ENCODE assay signal across 10 mouse cellular contexts in the genomic region with DNA sequence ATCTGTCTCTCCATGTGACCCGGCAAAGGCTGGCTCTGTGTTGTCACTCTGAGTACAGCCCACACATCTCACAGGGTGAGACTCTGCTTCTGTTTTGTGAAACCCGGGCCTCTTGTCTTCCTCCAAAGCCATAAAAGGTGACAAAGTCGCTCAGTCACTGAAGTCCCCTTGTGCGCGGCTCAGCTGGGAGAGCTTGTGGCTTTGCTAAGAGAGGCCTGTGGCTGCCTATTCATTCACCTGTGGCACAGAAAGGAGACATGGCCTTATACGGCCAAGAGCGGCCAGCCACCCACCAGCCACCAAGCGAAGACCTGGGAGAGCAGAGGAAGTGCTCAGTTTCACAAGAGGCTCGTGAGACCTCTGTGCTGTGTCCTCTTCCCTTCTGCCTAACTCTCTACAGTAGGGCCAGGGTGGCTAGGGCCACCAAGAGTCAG. TPM values are rescaled to one million over a fixed set of nuclear protein-coding genes. Genes with fewer than 3 reads are reported as not detected.
DNase-seq lines count a peak whose midpoint lies in the region; ATAC-seq and TF ChIP-seq lines count a peak whose summit lies in the region.
"Had no signal": no experiment of that assay in that cellular context is flagged by ENCODE, and none has a peak within 500 bp of the region (broad histone marks: within the 10 kb centered on the region; RNA-seq: fewer than 3 reads in every experiment).

No protein-coding gene starts in this region.

- no peaks in the 10 kb centered on the region for H3K36me3 ChIP-seq in forebrain, embryonic 13.5 days (ENCODE audit: poor library complexity, severe bottlenecking)
- H3K36me3 ChIP-seq in forebrain, embryonic 16.5 days (ENCODE audit: control insufficient read depth, insufficient read depth): no peaks in the 10 kb centered on the region
- no peaks in the 10 kb centered on the region for H3K36me3 ChIP-seq in lung, postnatal 0 days (ENCODE audit: insufficient read depth, low read length)
- H3K36me3 ChIP-seq: lung, embryonic 15.5 days had no signal

- no peak for TF ChIP-seq CTCF in lung, postnatal 0 days (IDR thresholded peaks at IDR 0.05)

- DNase-seq in lung, postnatal 0 days (ENCODE audit: low spot score): peak; percentile 36
- DNase-seq in lung, postnatal 10 days: no peak
- peak; percentile 81 for DNase-seq in naive thymus-derived CD4-positive, alpha-beta T cell, adult 2 months (ENCODE audit: low read depth)
- DNase-seq in thymus, postnatal 25 days: peak; percentile 72
- DNase-seq in right cerebral cortex, postnatal 36 days (ENCODE audit: low spot score in 2 of 2): no peak
- no peak for DNase-seq in right cerebral cortex, postnatal 25 days
- DNase-seq: cerebellum, adult 11-12 months had no signal

- H3K9me3 ChIP-seq in forebrain, embryonic 13.5 days (replicated peaks): no peaks in the 10 kb centered on the region
- H3K9me3 ChIP-seq in forebrain, embryonic 16.5 days (ENCODE audit: control insufficient read depth, low read length): no peaks in the 10 kb centered on the region
- H3K9me3 ChIP-seq in lung, postnatal 0 days (ENCODE audit: low read length): no peaks in the 10 kb centered on the region
- H3K9me3 ChIP-seq: lung, embryonic 15.5 days had no signal

- TF ChIP-seq EP300 in lung, postnatal 0 days (IDR thresholded peaks at IDR 0.05): no peak

- no peak overlapping the region for H3K4me2 ChIP-seq in forebrain, embryonic 13.5 days
- H3K4me2 ChIP-seq in forebrain, embryonic 16.5 days (ENCODE audit: low read length): no peak overlapping the region
- no peak overlapping the region for H3K4me2 ChIP-seq in lung, postnatal 0 days (replicated peaks; ENCODE audit: low read depth, low read length)
- H3K4me2 ChIP-seq: lung, embryonic 15.5 days had no signal

- WGBS in forebrain, embryonic 13.5 days: 48% methylated on average over 9 of the region's 9 CpGs
- WGBS in forebrain, embryonic 16.5 days: 53% methylated on average over 9 of the region's 9 CpGs
- WGBS in lung, postnatal 0 days: 57% methylated on average over 9 of the region's 9 CpGs

- H3K9ac ChIP-seq in forebrain, embryonic 13.5 days: 0 out of 2 replicates have a peak overlapping the region, but pooled peaks have one; percentile 9
- no peak overlapping the region for H3K9ac ChIP-seq in forebrain, embryonic 16.5 days (replicated peaks; ENCODE audit: low read depth, low read length)
- no peak overlapping the region for H3K9ac ChIP-seq in lung, postnatal 0 days (replicated peaks; ENCODE audit: low read depth)
- H3K9ac ChIP-seq: lung, embryonic 15.5 days had no signal

- no peak overlapping the region for H3K4me3 ChIP-seq in forebrain, embryonic 13.5 days
- no peak overlapping the region for H3K4me3 ChIP-seq in forebrain, embryonic 16.5 days (replicated peaks; ENCODE audit: low read length)
- H3K4me3 ChIP-seq in lung, postnatal 0 days (ENCODE audit: low read depth, low read length): no peak overlapping the region
- H3K4me3 ChIP-seq: lung, embryonic 15.5 days had no signal

- peaks cover 42% of the 10 kb centered on the region for H3K4me1 ChIP-seq in forebrain, embryonic 13.5 days
- peaks cover 18% of the 10 kb centered on the region for H3K4me1 ChIP-seq in forebrain, embryonic 16.5 days (replicated peaks; ENCODE audit: control insufficient read depth, insufficient read depth, low read length)
- H3K4me1 ChIP-seq in lung, postnatal 0 days (ENCODE audit: insufficient read depth, low read depth, low read length): no peaks in the 10 kb centered on the region

- no peaks in the 10 kb centered on the region; the same call in 1 of the 2 replicates for H3K27me3 ChIP-seq in forebrain, embryonic 13.5 days
- H3K27me3 ChIP-seq in forebrain, embryonic 16.5 days (replicated peaks; ENCODE audit: control insufficient read depth, insufficient read depth, low read length): no peaks in the 10 kb centered on the region; the same call in 1 of the 2 replicates
- no peaks in the 10 kb centered on the region for H3K27me3 ChIP-seq in lung, postnatal 0 days (replicated peaks; ENCODE audit: insufficient read depth, low read length)
- H3K27me3 ChIP-seq: lung, embryonic 15.5 days had no signal

- H3K27ac ChIP-seq in forebrain, embryonic 13.5 days: no peak overlapping the region
- no peak overlapping the region for H3K27ac ChIP-seq in forebrain, embryonic 16.5 days (ENCODE audit: low read length)
- H3K27ac ChIP-seq in lung, postnatal 0 days (ENCODE audit: low read length): no peak overlapping the region
- H3K27ac ChIP-seq: lung, embryonic 15.5 days had no signal

- no peak for ATAC-seq in forebrain, embryonic 13.5 days
- ATAC-seq in forebrain, embryonic 16.5 days: no peak
- no peak for ATAC-seq in lung, postnatal 0 days

RNA-seq across cellular contexts. Expression of a gene that starts 5.9 kb away (rescaled TPM):
- 11.6 and 14.4 TPM in 2 replicates for polyA plus RNA-seq in forebrain, embryonic 13.5 days (2015; fragmentation: Nextera tagmentation; extraction: Ambion mirVana)
- polyA plus RNA-seq in forebrain, embryonic 16.5 days (2015; fragmentation: Nextera tagmentation; extraction: Ambion mirVana): 15.3 and 16.1 TPM in 2 replicates
- 7.9 and 9.7 TPM in 2 replicates for polyA plus RNA-seq in lung, postnatal 0 days (2015; fragmentation: Nextera tagmentation; extraction: Ambion mirVana)

RNA-seq across cellular contexts. Expression of a gene that starts 56.2 kb away (rescaled TPM):
- 92.3 and 99.6 TPM in 2 replicates for polyA plus RNA-seq in forebrain, embryonic 13.5 days (2015; fragmentation: Nextera tagmentation; extraction: Ambion mirVana)
- 119 and 147 TPM in 2 replicates for polyA plus RNA-seq in forebrain, embryonic 16.5 days (2015; fragmentation: Nextera tagmentation; extraction: Ambion mirVana)
- 54.3 and 54.6 TPM in 2 replicates for polyA plus RNA-seq in lung, postnatal 0 days (2015; fragmentation: Nextera tagmentation; extraction: Ambion mirVana)

Comparison
In these comparisons a context has a peak if more than half of its experiments do, and no peak if none do; other contexts are left out.
1. DNase-seq: peak in lung, postnatal 0 days (single experiment), naive thymus-derived CD4-positive, alpha-beta T cell, adult 2 months (single experiment) and thymus, postnatal 25 days (single experiment); none in lung, postnatal 10 days (single experiment), right cerebral cortex, postnatal 36 days (0 of 2) and right cerebral cortex, postnatal 25 days (single experiment).